Mouse (Mus musculus): ENCODE measurements at regions not wholly inside any gene's neighbourhood (a gene's known extent, or its start where the extent isn't known, plus 50 kb on each side); places are given as distances from the start of the nearest gene placed in this dataset.
A peak's percentile ranks its signal among the peaks of the same experiment; 100 is the strongest.

GRCm38 (mm10) chr12:13164791-13165190 lies 84.2 kb downstream of the Ddx1 start:
- no peak for DNase-seq (ENCODE audit: low spot score)

- no peak for DNase-seq (ENCODE audit: low spot score)
Measured at GRCm38 (mm10) chr12:13161051-13161450, 88.0 kb downstream of the Ddx1 start.

- DNase-seq (ENCODE audit: low spot score) = no peak
Measured at GRCm38 (mm10) chr12:13159346-13160055, 89.5 kb downstream of the Ddx1 start.

- DNase-seq (ENCODE audit: low spot score) = no peak
Measured at GRCm38 (mm10) chr12:13157666-13158381, 91.2 kb downstream of the Ddx1 start.

GRCm38 (mm10) chr12:13157089-13157488 lies 91.9 kb downstream of the Ddx1 start:
- DNase-seq (ENCODE audit: low spot score) = no peak

GRCm38 (mm10) chr12:13150751-13151150 lies 98.3 kb downstream of the Ddx1 start:
- no peak for DNase-seq (ENCODE audit: low spot score)

- DNase-seq (ENCODE audit: low spot score) = no peak
Measured at GRCm38 (mm10) chr12:13147251-13147650, 101.8 kb downstream of the Ddx1 start.

- no peak for DNase-seq (ENCODE audit: low spot score)
Measured at GRCm38 (mm10) chr12:13145186-13146115, 103.6 kb downstream of the Ddx1 start.

- no peak for DNase-seq (ENCODE audit: low spot score)
Measured at GRCm38 (mm10) chr12:13144739-13145138, 104.3 kb downstream of the Ddx1 start.

GRCm38 (mm10) chr12:13140636-13141035 lies 108.4 kb downstream of the Ddx1 start:
- DNase-seq (ENCODE audit: low spot score) = peak; percentile 39

- no peak for DNase-seq (ENCODE audit: low spot score)
Measured at GRCm38 (mm10) chr12:13139189-13139588, 109.8 kb downstream of the Ddx1 start.

GRCm38 (mm10) chr12:13134168-13134567 lies 114.8 kb downstream of the Ddx1 start:
- DNase-seq (ENCODE audit: low spot score) = no peak

- no peak for DNase-seq (ENCODE audit: low spot score)
Measured at GRCm38 (mm10) chr12:13129677-13130082, 119.3 kb downstream of the Ddx1 start.

- DNase-seq (ENCODE audit: low spot score) = no peak
Measured at GRCm38 (mm10) chr12:13127407-13127806, 121.6 kb downstream of the Ddx1 start.

GRCm38 (mm10) chr12:13125054-13125453 lies 124.0 kb downstream of the Ddx1 start:
- DNase-seq (ENCODE audit: low spot score) = no peak

GRCm38 (mm10) chr12:13122282-13122681 lies 126.7 kb downstream of the Ddx1 start:
- no peak for DNase-seq (ENCODE audit: low spot score)

- DNase-seq (ENCODE audit: low spot score) = no peak
Measured at GRCm38 (mm10) chr12:13120581-13120980, 128.4 kb downstream of the Ddx1 start.

- no peak for DNase-seq (ENCODE audit: low spot score)
Measured at GRCm38 (mm10) chr12:13119653-13120052, 129.4 kb downstream of the Ddx1 start.

- no peak for DNase-seq (ENCODE audit: low spot score)
Measured at GRCm38 (mm10) chr12:13118026-13118425, 131.0 kb downstream of the Ddx1 start.

GRCm38 (mm10) chr12:13114341-13114740 lies 134.7 kb downstream of the Ddx1 start:
- DNase-seq (ENCODE audit: low spot score) = no peak

GRCm38 (mm10) chr12:13106931-13107330 lies 142.1 kb downstream of the Ddx1 start:
- DNase-seq (ENCODE audit: low spot score) = no peak

All from layer of hippocampus, adult 9-10 months (tissue).